Mouse (Mus musculus): ENCODE data around the gene Otub1.

DNA sequence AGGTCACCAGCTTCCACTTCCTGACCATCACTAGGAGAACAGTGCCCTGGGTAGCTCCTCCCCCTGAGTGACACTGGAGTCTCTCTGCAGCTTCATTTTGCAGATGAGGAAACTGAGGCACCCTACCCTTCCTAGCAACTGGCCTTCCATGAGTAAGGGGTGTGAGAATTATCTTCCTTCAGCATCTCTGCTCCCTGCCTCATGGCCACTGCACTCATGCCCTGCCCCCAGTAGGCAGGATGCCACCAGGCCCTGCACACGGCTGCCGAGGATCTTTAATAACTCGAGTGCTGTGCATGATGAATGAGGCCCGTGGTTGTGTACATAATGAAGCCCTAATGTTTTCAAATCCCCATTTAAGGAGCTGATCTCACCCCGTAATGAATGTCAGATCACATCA is 15.1 kb downstream of the Otub1 start:
- TF ChIP-seq CTCF (IDR thresholded peaks at IDR 0.05; ENCODE audit: low read depth) (no peak), EP300 (IDR thresholded peaks at IDR 0.05; ENCODE audit: low read depth) (no peak)
